Mouse (Mus musculus) kidney, adult 8-10 months (tissue): ENCODE data around the gene Plekhb2.

Source experiments
- DNase-seq, 2 experiments: peaks; one replicate each; pipeline ENCODE4 v3.0.0; 2022

Gene Plekhb2

DNA sequence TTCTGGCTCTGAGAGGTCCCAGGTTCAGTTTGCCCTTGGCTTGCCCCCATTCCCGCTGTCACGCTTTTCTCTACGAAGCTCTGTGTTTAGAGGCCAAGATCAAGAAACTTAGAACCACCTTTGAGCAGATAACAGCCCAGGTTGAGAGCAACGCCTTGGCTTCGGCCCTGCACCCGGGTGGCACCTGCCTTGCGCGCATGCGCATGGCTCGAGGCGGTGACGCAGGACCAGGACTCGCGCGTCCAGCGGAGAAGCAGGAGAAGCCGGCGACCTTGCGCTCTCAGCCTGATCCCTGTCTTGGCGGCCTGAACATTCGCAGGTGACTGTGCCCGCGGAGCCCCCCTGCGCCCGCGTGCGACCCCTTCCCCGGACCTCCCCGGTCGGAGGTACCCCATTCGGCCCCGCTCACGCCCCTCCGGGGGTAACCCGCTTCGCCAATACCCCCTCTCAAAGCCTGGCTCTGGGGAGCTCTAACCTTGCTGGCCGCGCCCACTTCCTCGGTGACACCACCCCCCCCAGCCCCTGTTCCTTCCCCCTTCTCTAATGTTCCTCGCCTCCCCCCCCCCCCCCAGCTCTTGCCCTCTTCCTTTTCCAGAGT, at the start of gene Plekhb2:
TSS of gene Plekhb2 (plus strand) at position 232 of the 598 bp plus-strand sequence.
- DNase-seq, result peak; percentile 89 to 92

DNA sequence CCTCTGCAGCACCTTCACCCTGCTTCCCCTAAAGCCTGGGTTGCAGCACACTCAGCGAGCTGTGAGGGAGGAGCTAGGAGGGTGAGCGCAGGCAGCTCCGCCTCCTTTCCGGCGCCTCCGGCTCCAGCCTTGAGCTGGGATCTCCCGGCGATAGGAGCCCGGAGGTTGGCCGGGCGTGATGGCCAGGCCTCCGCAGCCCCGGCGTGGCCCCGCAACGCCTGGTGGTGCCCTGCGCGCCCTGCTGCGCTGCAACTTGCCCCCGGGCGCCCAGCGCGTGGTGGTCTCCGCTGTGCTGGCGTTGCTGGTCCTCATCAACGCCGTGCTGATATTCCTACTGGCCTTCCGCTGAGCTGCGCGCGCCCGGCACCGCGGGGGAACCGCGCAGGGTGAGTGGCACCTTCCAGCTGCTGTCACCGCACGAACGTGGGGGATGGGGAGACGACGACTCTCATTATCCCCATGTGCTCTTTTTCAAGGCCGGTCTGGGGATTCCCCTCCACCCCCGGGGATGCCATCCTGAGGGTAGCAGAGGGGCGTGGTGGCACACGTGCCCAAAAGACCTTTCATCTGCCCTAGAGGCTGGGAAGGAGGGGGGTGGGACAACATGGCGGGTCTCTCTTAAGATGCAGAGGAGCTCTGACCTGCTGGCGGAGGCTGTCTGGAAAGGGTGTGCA, 48.0 kb upstream of the Plekhb2 start:
- DNase-seq, result peak; percentile 44 to 58

DNA sequence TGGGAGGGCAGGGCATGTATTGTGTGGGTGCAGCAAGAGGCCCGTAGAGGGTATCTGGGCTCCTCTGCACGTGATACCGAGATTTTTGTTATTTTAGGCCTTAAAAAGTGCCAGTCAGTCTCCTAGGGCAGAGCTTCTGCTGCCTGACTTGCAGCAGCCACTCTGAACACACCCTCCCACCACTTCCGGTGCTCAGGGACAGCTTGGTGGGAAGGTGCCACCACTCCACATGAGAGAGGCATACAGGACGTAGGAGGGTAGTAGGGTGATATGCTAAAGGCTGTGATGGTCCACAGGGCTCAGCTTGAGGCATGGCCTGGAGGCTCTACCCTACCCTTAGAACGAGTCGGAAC, 47.5 kb upstream of the Plekhb2 start:
- no peak for DNase-seq

DNA sequence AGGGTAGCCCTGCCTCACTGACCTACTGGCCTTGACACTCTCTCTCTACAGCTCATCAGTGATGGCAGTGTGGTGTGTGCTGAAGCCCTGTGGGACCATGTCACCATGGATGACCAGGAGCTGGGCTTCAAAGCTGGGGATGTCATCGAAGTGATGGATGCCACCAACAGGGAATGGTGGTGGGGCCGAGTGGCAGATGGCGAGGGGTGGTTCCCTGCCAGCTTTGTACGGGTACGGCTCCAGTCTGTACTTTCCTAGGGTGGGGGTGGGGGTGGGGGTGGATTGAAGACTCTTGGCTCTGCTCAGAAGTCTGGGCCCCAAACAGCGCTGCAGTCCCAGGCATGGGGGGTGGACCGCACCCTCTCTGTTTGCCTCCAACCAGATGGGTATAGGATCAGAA, 44.9 kb upstream of the Plekhb2 start:
- DNase-seq, result no peak

DNA sequence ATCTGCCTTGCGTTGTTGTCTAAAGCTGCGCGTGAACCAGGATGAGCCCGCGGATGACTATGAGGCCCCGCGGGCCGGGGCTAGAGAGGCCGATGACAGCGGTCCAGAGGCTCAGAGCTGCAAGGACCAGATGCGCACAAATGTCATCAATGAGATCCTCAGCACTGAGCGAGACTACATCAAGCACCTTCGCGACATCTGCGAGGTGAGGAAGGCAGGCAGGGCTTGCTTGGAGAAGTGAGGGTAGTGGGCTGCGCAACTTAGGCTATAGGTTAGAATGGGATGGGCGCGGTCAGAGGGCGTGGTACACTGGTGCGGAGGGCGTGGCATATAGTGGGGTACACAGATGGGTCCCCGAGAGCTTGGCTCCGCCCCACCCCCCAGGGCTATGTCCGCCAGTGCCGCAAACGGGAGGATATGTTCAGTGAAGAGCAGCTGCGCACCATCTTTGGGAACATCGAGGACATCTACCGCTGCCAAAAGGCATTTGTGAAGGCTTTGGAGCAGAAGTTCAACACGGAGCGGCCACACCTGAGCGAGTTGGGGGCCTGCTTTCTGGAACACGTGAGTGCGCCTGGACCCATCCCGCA, 43.8 kb upstream of the Plekhb2 start:
- no peak for DNase-seq

DNA sequence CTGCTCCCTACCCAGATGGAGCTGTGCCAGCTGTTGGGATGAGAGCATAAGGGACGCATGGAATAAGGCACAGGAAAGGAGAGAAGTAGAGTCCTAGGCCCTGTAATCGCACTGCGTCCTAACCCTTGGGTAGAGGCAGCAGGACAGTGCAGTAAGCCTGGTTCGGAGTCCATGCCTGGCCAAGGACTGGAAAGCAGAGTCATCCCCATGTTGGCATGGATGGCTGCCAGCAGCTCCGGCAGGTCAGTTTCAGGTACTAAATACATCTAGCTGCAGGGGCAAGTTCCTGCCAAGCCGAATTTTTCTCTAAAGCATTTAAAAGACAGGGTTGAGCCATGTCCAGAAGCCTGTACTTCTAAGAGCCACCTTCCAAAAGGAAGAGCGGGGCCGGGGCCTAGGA, 41.3 kb upstream of the Plekhb2 start:
- DNase-seq, result peak; percentile 25 to 46

DNA sequence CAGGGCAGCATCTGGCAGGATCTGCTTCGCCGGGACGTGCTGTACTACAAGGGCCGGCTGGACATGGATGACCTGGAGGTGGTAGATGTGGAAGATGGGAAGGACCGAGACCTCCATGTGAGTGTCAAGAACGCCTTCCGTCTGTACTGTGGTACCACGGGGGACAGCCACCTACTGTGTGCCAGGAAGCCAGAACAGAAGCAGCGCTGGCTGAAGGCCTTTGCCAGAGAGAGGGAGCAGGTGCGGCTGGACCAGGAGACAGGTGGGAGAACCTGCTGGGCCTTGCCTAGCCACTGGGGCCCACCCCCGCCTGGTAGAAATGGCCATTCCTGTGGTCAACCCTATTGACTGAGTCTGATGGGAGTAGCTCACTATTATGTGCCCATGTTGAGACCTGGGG, 39.5 kb upstream of the Plekhb2 start:
- no peak for DNase-seq

DNA sequence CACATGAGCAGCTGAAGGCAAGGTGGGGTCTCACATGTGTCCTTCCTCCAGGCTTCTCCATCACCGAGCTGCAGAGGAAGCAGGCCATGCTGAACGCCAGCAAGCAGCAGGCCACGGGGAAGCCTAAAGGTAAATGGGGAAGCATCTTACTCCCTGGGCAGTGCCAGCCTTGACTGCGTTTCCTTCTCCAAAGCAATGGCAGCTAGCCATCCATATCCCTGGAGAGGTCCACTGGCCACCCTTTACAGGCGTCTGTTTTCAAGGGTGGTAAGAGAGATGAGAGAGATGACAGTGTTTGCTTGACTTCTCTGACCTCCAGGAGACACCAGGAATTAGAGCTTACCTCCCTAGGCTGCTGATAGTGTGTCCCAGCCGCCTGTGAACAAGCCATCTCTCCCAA, 38.7 kb upstream of the Plekhb2 start:
- DNase-seq, result no peak

DNA sequence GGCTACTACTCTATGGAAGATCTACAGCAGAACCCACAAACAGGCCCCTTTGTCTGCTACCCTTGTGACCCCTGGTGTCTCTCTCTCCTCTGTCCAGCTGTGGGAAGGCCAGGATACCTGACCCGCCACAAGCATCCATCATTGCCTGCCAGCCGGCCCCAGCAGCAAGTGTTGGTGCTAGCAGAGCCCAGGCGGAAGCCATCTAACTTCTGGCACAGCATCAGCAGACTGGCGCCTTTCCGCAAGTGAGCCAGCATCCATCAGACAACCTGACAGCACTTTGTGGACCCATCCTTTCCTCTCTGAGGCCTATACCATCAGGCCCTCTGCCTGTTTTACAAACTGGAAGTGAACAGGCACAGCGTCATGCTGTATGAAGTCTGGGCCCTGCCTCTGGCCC, 38.2 kb upstream of the Plekhb2 start:
- no peak for DNase-seq

DNA sequence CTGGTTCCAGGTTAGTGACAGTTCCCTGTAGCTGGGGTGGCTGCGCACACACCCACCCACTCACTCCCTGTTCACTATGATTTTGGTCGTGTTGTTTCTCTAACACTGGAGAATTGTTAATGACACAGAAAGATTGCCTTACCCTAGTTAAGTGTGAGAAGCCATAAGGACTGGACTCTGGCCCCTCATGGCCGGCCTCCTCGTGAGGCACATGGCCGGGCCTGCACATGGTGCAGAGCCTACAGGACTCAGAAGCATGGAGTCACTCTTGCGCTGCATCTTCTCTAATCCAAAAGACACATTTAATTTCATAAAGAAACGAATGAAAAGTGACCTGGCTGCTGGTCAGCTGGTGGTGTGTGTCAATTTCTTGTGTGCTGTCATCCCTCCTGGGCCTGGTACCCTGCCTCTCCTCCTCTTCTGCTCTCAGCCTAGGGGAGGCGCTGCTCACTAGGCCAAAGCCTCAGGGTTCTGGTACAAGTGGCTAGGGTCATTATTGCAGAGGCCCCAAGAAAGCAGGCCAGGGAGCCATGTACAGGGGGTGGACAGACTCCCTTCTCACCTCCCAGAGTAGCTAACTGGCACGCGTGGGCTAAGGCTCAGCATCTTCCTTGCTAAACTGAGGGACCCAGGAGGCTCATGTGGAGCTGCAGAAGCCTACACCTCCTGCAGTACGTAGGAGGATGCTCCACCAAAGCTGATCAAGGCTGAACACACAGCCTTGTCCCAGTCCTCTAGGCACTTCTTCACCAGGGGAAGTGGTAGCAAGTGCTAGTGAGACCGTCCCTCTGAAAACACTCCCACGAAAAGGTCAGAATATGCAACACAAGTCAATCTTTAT, 37.1 kb upstream of the Plekhb2 start:
- no peak for DNase-seq

DNA sequence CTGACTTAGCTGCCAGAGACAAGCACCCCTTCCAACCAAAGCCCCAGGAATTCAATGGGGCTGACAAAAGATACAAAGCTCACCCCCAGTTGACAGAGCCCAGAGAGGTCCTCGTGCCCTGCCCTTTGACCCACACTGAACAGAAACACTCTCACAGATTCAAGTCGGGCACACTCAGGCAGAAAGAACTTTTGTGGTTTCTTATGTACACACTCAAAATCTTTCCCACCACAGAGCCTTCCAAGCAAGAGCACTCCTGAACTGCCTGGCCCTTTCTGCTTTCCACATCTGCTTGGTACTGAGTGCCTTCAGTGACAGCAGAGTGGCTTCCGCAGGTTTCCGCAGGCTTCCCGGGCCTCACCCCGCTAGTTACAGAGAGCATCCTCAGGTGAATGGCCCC, 33.9 kb upstream of the Plekhb2 start:
- no peak for DNase-seq

DNA sequence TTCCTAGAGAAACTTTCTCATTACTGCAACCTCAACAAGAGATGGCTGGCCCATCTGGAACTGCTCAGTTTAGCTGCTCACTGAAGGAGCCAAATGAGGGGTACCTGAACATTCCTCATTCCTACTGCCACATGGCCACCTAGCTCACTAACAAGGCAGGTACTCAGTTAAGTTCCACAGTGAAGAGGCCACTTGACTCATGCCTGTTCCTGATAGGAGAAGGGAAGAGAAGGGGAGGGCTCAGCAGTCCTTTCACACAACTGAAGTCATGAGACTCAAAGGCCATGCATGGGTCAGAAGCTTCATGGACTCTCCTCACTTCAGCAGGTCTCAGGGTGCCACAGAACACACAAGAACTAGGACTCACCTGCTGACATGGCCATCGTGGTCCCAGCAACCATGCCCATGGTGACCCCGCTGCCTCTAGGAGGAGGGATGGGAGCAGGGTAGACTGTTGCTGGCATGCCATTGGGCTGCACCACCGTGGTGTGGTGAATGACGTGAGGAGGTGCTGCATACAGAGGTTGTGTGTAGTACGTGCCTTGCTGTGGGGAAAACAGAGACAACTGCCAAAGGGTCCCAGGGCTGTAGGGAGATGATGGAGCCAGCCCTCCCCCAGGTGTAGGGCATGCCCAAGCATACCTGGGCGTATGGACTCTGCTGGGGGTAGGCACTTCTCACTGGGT, 30.4 kb upstream of the Plekhb2 start:
- DNase-seq, result no peak

DNA sequence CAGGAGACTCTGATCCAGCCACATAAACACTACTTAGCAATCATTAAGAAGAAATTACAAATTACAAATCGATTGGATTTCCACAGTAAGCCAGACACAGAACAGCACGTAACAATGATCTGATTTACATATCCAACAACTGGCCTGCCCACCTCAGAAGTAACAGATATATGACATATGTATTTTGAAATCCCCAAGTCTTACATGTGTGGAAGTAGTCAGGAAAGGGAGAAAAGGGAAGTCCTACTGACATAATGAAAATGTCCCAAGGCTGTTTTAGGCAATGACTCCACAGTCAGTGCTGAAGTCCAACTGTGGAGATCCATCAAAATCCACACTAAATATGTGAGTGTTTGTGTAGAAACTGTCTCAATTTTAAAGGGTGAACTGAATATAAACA, 28.4 kb upstream of the Plekhb2 start:
- DNase-seq, result no peak

DNA sequence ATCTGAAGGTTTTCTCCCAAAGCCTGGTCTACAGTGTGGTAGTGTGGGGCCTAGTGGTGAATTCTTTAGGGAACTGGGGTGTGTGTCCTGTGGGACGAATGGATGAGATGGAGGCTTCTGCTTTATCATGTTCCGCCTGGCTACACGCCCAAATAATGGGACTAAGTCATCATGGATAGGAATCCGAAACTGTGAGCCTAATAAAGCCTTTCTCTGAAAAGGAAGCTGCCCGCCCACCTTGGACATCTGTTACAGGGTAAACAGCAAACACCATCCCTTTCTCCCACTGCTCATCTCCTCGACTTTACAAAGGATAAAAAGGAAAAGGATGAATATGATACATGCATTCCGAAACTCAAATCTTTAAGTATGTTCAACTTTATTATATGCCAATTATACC, 27.8 kb upstream of the Plekhb2 start:
- no peak for DNase-seq

DNA sequence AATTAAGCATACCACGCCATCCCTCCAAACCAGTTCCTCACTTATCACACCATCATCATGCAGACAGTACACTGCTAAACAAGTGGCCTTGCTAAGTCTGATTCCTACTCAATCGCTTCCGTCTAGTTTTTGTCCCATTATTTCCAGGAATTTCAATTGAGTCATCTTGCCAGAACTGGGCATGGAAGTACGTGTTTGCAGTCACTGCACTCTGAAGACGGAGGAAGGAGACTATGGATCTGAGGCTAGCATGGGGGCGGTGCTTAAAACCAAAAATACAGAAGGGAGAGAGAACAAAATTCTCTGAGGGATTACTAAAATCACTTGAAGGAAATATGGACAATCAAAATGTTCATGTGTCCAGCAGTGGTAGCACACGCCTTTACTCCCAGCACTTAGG, 27.0 kb upstream of the Plekhb2 start:
- DNase-seq, result no peak

DNA sequence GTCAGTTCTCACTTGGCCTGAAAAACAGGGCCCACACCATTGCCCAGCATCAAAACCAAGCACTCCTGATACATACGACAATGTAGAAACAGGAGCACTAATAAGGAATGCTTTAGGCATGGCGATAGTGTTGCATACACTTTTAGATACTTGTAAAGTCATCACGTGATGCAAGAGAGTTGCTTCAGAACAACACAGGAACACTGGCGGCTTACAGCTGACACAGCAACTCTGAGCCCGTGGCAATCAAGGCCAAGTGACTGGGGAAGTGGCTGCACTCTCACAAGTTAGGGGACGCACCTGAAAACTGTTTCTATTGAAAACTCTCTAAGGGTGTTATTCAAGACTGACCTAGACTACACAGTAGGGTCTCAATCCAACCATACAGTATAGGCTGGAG, 26.4 kb upstream of the Plekhb2 start:
- no peak for DNase-seq

DNA sequence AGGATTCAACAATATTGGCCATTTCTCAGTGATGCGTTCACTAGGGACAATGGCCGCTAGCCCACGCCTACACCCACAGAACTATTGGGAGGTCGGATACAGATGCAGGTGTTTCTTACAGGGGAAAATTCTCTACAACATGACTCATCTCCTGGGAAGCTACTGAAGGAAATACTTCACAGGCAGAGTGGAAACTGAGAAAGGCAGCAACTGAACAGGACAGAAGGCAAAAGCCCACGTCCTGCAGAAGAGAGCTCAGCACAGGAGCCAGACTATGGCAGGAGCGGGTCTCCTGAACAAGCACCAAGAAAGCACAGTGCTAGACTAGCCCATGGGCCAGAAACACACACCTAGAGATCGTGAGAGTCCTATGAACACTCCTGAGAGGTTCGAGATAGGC, 25.6 kb upstream of the Plekhb2 start:
- DNase-seq, result no peak

DNA sequence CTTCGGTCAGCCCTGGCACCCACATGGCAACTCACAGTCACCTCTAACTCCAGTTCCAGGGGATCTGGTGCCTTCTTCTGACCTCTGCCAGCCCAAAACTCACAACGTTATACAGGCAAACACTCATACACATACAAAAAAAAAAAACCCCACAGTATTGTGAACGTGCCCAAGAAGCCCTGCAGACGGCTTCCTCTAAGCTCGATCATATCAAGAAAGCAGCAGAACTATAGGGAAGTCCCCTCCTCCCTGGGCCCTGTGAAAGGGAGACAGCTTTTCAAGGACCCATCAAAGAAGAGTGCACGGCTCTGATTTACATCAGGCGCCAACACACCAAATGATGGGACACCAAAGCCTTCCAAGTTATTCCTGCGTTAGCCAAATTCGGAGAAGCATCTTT, 23.9 kb upstream of the Plekhb2 start:
- no peak for DNase-seq

DNA sequence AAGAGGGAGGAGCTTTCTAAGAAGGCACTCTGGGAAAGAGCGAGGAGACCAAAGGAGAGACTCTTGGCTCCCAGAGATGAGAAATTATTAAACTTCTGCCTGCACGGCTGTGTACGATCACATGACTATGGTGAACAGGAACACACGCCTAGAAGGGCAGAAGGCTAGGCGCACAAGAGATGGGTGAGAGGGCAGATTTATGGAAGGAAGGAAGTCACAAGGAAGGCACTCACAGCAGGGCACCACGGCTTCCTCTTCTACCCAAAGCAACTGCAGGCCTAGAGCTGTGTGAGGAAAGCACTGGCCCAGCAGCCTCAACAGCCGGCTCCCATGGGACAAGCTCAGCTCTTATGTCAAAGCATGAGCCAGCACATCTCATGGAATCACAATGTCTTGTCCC, 21.9 kb upstream of the Plekhb2 start:
- DNase-seq, result peak; percentile 41 to 50

DNA sequence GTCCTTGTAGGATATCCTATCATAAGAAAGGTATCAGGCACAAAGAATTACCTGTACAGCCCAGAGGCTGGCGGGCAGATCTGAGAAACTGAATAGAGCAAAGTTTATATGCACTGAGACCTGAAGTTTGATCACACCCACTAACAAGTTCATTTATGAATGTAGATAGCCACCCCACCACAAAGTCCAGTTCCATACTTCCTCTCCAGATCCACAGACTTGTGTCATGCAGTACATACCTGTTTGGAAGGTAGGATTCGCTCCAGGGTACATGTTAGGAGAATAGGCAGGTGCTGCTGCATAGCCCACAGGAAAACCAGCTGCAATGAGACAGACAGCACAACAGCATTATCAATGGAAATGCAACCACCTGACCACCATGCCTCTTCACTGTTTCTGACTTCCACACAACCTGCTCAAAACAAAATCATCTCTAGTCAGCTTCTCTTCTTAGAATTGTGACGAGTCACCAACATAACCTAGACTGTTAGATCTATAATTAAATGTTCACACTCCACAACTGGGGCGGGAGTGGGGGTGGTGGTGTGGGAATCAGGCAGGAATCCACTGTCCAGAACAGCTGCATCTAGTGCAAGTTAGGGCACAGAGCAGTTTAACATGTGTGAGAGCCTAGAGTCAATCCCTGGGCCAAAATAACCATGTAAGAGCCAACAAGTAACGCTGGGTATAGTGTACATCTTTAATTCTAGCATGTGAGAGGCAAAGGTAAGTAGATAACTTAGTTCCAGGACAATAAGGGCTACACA, 21.1 kb upstream of the Plekhb2 start:
- DNase-seq, result no peak

DNA sequence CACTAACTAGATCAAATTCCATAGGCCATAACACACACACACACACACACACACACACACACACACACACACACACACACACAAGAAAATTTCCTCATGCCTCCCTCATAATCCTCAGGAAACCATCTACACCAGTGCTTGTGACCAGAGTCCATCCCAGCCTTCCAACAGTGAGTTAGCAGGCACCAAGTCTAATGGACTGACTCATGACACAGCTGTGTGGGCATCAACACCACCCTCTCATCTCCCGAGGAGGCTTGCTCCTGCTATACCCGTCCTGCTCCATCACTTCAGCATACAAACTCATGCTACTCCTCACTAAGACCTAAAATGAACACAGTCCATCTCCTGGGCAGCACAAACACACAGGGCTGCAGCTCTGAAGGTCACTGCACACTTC, 18.8 kb upstream of the Plekhb2 start:
- DNase-seq, result no peak

DNA sequence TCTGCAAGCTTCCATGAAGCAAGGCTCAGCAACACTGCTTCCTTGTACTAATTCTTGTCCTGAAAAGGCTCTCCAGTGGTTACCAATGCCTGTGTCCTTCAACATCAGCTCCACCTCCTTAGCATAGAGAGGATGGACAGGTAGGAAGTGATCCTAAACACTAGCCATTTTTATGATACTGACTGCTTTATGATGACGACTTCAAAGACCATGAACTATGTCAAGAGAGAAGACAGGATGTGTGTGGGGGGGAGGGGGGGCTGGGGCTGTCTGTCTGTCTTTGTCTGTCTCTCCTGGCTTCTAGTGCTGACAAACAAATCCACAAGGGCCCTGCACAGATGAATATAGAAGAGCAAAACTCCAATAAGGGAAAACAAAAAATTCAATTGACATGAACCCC, 18.4 kb upstream of the Plekhb2 start:
- no peak for DNase-seq

DNA sequence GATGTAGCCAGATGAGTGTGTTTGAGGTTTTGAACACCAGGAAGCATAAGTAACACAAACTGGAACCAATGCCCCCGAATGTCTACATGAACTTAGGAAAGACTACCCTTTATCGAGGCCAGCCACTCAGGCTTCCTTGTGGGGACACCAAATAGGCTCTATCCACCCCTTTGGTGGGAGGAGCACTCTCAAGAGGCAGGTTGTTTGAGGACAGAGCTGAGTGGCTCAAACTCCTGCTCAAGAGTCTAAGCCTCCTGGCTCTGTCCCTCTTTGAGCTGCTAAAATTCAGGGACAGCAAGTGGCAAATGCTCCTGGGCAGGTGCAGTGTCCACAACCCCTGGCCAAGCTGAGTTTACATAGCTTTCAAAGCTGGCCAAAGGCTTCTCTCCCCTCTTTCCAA, 14.9 kb upstream of the Plekhb2 start:
- DNase-seq, result no peak
